Mouse (Mus musculus): Measurements from ENCODE around the gene Palm2.

- no peak for TF ChIP-seq EP300 (IDR thresholded peaks at IDR 0.05; ENCODE audit: low read depth)
- no peak for TF ChIP-seq CTCF (IDR thresholded peaks at IDR 0.05; ENCODE audit: low read depth)
Measured at GRCm38 (mm10) chr4:57638941-57639340, 204.9 kb downstream of the Palm2 start.

All from liver, postnatal 0 days (tissue).